Comparison of ENCODE assay signal across 29 mouse cellular contexts in the genomic region with DNA sequence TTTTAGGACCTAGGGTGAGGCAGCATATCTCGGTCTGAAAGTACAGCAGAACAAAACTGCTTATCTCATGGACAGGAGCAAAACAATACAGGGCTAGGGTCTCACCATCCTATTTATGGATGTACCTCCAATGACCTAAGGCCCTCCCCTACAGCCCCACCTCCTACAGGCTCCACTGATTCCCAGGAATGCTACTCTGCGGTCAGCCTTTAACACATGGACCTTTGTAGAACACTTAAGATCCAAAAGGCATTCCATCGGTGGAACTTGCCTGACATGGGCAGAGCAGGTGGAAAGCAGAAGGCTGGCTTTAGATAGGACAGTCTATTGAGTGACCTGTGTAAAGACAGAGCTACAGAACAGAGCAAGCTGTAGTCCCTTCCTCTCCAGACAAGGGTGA.
DNase-seq lines count a peak whose midpoint lies in the region; ATAC-seq and TF ChIP-seq lines count a peak whose summit lies in the region.
"Had no signal": no experiment of that assay in that cellular context is flagged by ENCODE, and none has a peak within 500 bp of the region (broad histone marks: within the 10 kb centered on the region; RNA-seq: fewer than 3 reads in every experiment).

No protein-coding gene starts in this region.

- intact Hi-C loops in heart, postnatal 10 days (cut with DNase I): no loop called here

- H3K4me3 ChIP-seq in midbrain, embryonic 11.5 days (ENCODE audit: low read depth, low read length): no peak overlapping the region
- no peak overlapping the region for H3K4me3 ChIP-seq in midbrain, postnatal 0 days (ENCODE audit: low read depth, low read length)
- no peak overlapping the region for H3K4me3 ChIP-seq in kidney, embryonic 16.5 days (ENCODE audit: low read length)
- H3K4me3 ChIP-seq: embryonic facial prominence, embryonic 10.5 days; embryonic facial prominence, embryonic 15.5 days; forebrain, embryonic 12.5 days; heart, adult 2 months; heart, embryonic 12.5 days; layer of hippocampus, adult 2 months; limb, embryonic 10.5 days; limb, embryonic 15.5 days; liver, embryonic 13.5 days; midbrain, embryonic 10.5 days; myocyte; neural tube, embryonic 13.5 days had no signal

- no peaks in the 10 kb centered on the region for H3K9me3 ChIP-seq in midbrain, embryonic 11.5 days (ENCODE audit: control insufficient read depth, low read length)
- no peaks in the 10 kb centered on the region for H3K9me3 ChIP-seq in midbrain, postnatal 0 days (ENCODE audit: low read length)
- no peaks in the 10 kb centered on the region for H3K9me3 ChIP-seq in kidney, embryonic 16.5 days (ENCODE audit: low read length)
- H3K9me3 ChIP-seq: embryonic facial prominence, embryonic 10.5 days; embryonic facial prominence, embryonic 15.5 days; forebrain, embryonic 12.5 days; limb, embryonic 10.5 days; limb, embryonic 15.5 days; liver, embryonic 13.5 days; midbrain, embryonic 10.5 days; neural tube, embryonic 13.5 days had no signal

- no peaks in the 10 kb centered on the region for H3K4me1 ChIP-seq in midbrain, embryonic 11.5 days (ENCODE audit: control insufficient read depth, insufficient read depth, low read length)
- H3K4me1 ChIP-seq in midbrain, postnatal 0 days (ENCODE audit: insufficient read depth, low read length): no peaks in the 10 kb centered on the region
- peaks cover 16% of the 10 kb centered on the region; the same call in 1 of the 2 replicates for H3K4me1 ChIP-seq in kidney, embryonic 16.5 days (ENCODE audit: insufficient read depth, low read length)
- H3K4me1 ChIP-seq: embryonic facial prominence, embryonic 10.5 days; embryonic facial prominence, embryonic 15.5 days; forebrain, embryonic 12.5 days; heart, embryonic 12.5 days; liver, embryonic 13.5 days; midbrain, embryonic 10.5 days; neural tube, embryonic 13.5 days had no signal

- peak; percentile 39 for DNase-seq in heart, adult 11 months
- DNase-seq in heart, postnatal 10 days: no peak
- DNase-seq in midbrain, embryonic 11.5 days (ENCODE audit: low spot score, missing footprints): peak; percentile 51
- no peak for DNase-seq in midbrain, postnatal 0 days (ENCODE audit: low spot score)
- DNase-seq in layer of hippocampus, adult 8-10 months (ENCODE audit: low spot score in 2 of 2): no peak
- no peak for DNase-seq in thymus, postnatal 36 days
- DNase-seq in layer of hippocampus, adult 11-12 months (ENCODE audit: low spot score): no peak
- DNase-seq: adrenal gland, postnatal 10 days; cerebellum, adult 8-10 months; cerebellum, postnatal 25 days; gastrocnemius, postnatal 36 days; heart, adult 2 months; liver, embryonic 13.5 days; right cerebral cortex, postnatal 4 days had no signal

- 53% methylated on average over 3 of the region's 3 CpGs for WGBS in midbrain, embryonic 11.5 days
- 56% methylated on average over 3 of the region's 3 CpGs for WGBS in midbrain, postnatal 0 days
- WGBS in kidney, embryonic 16.5 days: 61% methylated on average over 3 of the region's 3 CpGs

- H3K4me2 ChIP-seq in midbrain, embryonic 11.5 days: no peak overlapping the region
- H3K4me2 ChIP-seq in midbrain, postnatal 0 days (ENCODE audit: low read depth, low read length, poor library complexity, severe bottlenecking): no peak overlapping the region
- H3K4me2 ChIP-seq in kidney, embryonic 16.5 days (replicated peaks; ENCODE audit: low read depth, low read length): no peak overlapping the region
- H3K4me2 ChIP-seq: embryonic facial prominence, embryonic 15.5 days; forebrain, embryonic 12.5 days; heart, embryonic 12.5 days; hindbrain, embryonic 14.5 days; limb, embryonic 15.5 days; liver, embryonic 13.5 days; neural tube, embryonic 13.5 days had no signal

- no peaks in the 10 kb centered on the region for H3K36me3 ChIP-seq in midbrain, embryonic 11.5 days (ENCODE audit: control insufficient read depth, insufficient read depth, low read length)
- no peaks in the 10 kb centered on the region for H3K36me3 ChIP-seq in midbrain, postnatal 0 days (ENCODE audit: insufficient read depth, low read length)
- no peaks in the 10 kb centered on the region for H3K36me3 ChIP-seq in kidney, embryonic 16.5 days (ENCODE audit: insufficient read depth, low read length)
- H3K36me3 ChIP-seq: embryonic facial prominence, embryonic 10.5 days; embryonic facial prominence, embryonic 15.5 days; forebrain, embryonic 12.5 days; heart, embryonic 12.5 days; limb, embryonic 10.5 days; limb, embryonic 15.5 days; liver, embryonic 13.5 days; midbrain, embryonic 10.5 days; neural tube, embryonic 13.5 days had no signal

- H3K27me3 ChIP-seq in midbrain, embryonic 11.5 days (ENCODE audit: control insufficient read depth, insufficient read depth, low read length): no peaks in the 10 kb centered on the region
- H3K27me3 ChIP-seq in midbrain, postnatal 0 days (ENCODE audit: insufficient read depth, low read length): no peaks in the 10 kb centered on the region
- H3K27me3 ChIP-seq in kidney, embryonic 16.5 days (ENCODE audit: insufficient read depth, low read length): no peaks in the 10 kb centered on the region
- H3K27me3 ChIP-seq: CH12.LX; embryonic facial prominence, embryonic 15.5 days; forebrain, embryonic 12.5 days; heart, embryonic 12.5 days; limb, embryonic 15.5 days; liver, embryonic 13.5 days; neural tube, embryonic 13.5 days had no signal

- H3K27ac ChIP-seq in midbrain, embryonic 11.5 days (ENCODE audit: low read depth, low read length): no peak overlapping the region
- H3K27ac ChIP-seq in midbrain, postnatal 0 days (ENCODE audit: low read depth, low read length): no peak overlapping the region
- 0 out of 2 replicates have a peak overlapping the region, but pooled peaks have one; percentile 5 for H3K27ac ChIP-seq in kidney, embryonic 16.5 days (ENCODE audit: low read length)
- H3K27ac ChIP-seq: embryonic facial prominence, embryonic 10.5 days; embryonic facial prominence, embryonic 15.5 days; forebrain, embryonic 12.5 days; heart, adult 2 months; hindbrain, embryonic 14.5 days; layer of hippocampus, adult 2 months; limb, embryonic 10.5 days; limb, embryonic 15.5 days; liver, embryonic 13.5 days; midbrain, embryonic 10.5 days; neural tube, embryonic 13.5 days had no signal

- no peak for TF ChIP-seq CTCF in midbrain, postnatal 0 days (IDR thresholded peaks at IDR 0.05)

- no peak overlapping the region for H3K9ac ChIP-seq in midbrain, embryonic 11.5 days (ENCODE audit: low read length)
- H3K9ac ChIP-seq in midbrain, postnatal 0 days (replicated peaks; ENCODE audit: low read length, poor library complexity, severe bottlenecking): no peak overlapping the region
- no peak overlapping the region for H3K9ac ChIP-seq in kidney, embryonic 16.5 days (replicated peaks; ENCODE audit: low read length)
- H3K9ac ChIP-seq: embryonic facial prominence, embryonic 15.5 days; forebrain, embryonic 12.5 days; heart, embryonic 12.5 days; hindbrain, embryonic 14.5 days; limb, embryonic 15.5 days; liver, embryonic 13.5 days; neural tube, embryonic 13.5 days had no signal

- no peak for ATAC-seq in midbrain, embryonic 11.5 days (ENCODE audit: low FRiP score)
- no peak for ATAC-seq in midbrain, postnatal 0 days (ENCODE audit: low FRiP score)
- ATAC-seq in kidney, embryonic 16.5 days (ENCODE audit: low FRiP score, low TSS enrichment): peak; percentile 57
- ATAC-seq: intestine, postnatal 0 days; midbrain, embryonic 16.5 days had no signal

Comparison
In these comparisons a context has a peak if more than half of its experiments do, and no peak if none do; other contexts are left out.
1. DNase-seq: peak in heart, adult 11 months (single experiment) and midbrain, embryonic 11.5 days (single experiment); none in heart, postnatal 10 days (0 of 2), midbrain, postnatal 0 days (single experiment), layer of hippocampus, adult 8-10 months (0 of 2), thymus, postnatal 36 days (0 of 2) and layer of hippocampus, adult 11-12 months (single experiment).